ENCODE assay signal across 11 mouse cellular contexts in the genomic region with DNA sequence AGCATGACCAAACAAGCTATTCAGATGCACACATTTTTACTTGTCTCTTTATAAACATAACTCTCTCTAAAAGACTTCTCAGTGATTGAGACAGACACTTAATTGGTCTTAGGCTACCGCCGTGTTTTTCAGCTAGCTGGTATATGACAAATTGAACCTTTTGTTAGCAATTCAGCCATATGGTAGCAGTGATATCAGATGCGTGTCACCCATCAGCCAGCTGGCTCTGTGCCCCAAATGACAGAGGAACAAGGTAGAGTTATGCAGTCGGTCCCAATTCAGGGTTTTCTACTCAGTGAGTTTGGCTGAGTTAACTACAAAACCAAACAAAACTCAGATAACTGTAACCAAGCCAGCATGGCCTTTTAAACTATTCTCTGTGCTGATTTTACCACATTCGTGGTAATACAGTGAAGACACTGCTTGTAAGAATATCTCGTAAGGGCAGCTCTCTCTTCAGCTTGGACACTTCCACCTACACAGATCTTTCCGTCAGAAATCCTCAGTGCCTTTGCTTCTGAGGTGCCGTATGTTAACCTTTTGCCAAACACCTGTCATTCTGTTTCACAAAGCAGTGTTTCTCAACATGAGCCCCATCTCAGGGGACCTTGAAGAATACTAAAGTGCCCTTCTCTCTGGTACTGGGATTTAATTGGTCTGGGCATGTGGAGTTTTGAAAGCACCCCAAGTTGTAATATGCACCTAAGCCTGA.
DNase-seq lines count a peak whose midpoint lies in the region; ATAC-seq and TF ChIP-seq lines count a peak whose summit lies in the region.
"Had no signal": no experiment of that assay in that cellular context is flagged by ENCODE, and none has a peak within 500 bp of the region (broad histone marks: within the 10 kb centered on the region; RNA-seq: fewer than 3 reads in every experiment).

No protein-coding gene starts in this region.

- H3K27ac ChIP-seq in midbrain, postnatal 0 days (ENCODE audit: low read depth, low read length): no peak overlapping the region
- H3K27ac ChIP-seq in midbrain, embryonic 15.5 days: no peak overlapping the region
- peak overlapping the region; percentile 56 for H3K27ac ChIP-seq in forebrain, embryonic 16.5 days (ENCODE audit: low read length)
- H3K27ac ChIP-seq in left cerebral cortex, adult 2 months: no peak overlapping the region
- H3K27ac ChIP-seq: liver, embryonic 12.5 days had no signal

- H3K9ac ChIP-seq in midbrain, postnatal 0 days (replicated peaks; ENCODE audit: low read length, poor library complexity, severe bottlenecking): no peak overlapping the region
- H3K9ac ChIP-seq in midbrain, embryonic 15.5 days: no peak overlapping the region
- no peak overlapping the region for H3K9ac ChIP-seq in forebrain, embryonic 16.5 days (replicated peaks; ENCODE audit: low read depth, low read length)
- H3K9ac ChIP-seq: liver, embryonic 12.5 days had no signal

- no peaks in the 10 kb centered on the region for H3K4me1 ChIP-seq in midbrain, postnatal 0 days (ENCODE audit: insufficient read depth, low read length)
- H3K4me1 ChIP-seq in midbrain, embryonic 15.5 days: no peaks in the 10 kb centered on the region
- H3K4me1 ChIP-seq in forebrain, embryonic 16.5 days (replicated peaks; ENCODE audit: control insufficient read depth, insufficient read depth, low read length): peaks cover 14% of the 10 kb centered on the region

- intact Hi-C loops in left cerebral cortex, adult 2 months (cut with DNase I): no loop called here

- ATAC-seq in midbrain, postnatal 0 days (ENCODE audit: low FRiP score): no peak
- ATAC-seq in midbrain, embryonic 15.5 days (replicated peaks): no peak
- peak; percentile 83 for ATAC-seq in forebrain, embryonic 16.5 days
- ATAC-seq: liver, embryonic 12.5 days had no signal

- no peak for TF ChIP-seq CTCF in midbrain, postnatal 0 days (IDR thresholded peaks at IDR 0.05)
- TF ChIP-seq CTCF in left cerebral cortex, adult 2 months (IDR thresholded peaks at IDR 0.05): no peak

- no peak overlapping the region for H3K4me3 ChIP-seq in midbrain, postnatal 0 days (ENCODE audit: low read depth, low read length)
- no peak overlapping the region for H3K4me3 ChIP-seq in midbrain, embryonic 15.5 days
- no peak overlapping the region for H3K4me3 ChIP-seq in forebrain, embryonic 16.5 days (replicated peaks; ENCODE audit: low read length)
- H3K4me3 ChIP-seq in left cerebral cortex, adult 2 months: no peak overlapping the region
- H3K4me3 ChIP-seq: liver, embryonic 12.5 days had no signal

- 67% methylated on average over 8 of the region's 8 CpGs for WGBS in midbrain, postnatal 0 days
- 63% methylated on average over 8 of the region's 8 CpGs for WGBS in midbrain, embryonic 15.5 days
- WGBS in forebrain, embryonic 16.5 days: 29% methylated on average over 8 of the region's 8 CpGs

- H3K27me3 ChIP-seq in midbrain, postnatal 0 days (ENCODE audit: insufficient read depth, low read length): no peaks in the 10 kb centered on the region
- no peaks in the 10 kb centered on the region for H3K27me3 ChIP-seq in midbrain, embryonic 15.5 days (replicated peaks)
- no peaks in the 10 kb centered on the region for H3K27me3 ChIP-seq in forebrain, embryonic 16.5 days (replicated peaks; ENCODE audit: control insufficient read depth, insufficient read depth, low read length)
- H3K27me3 ChIP-seq: liver, embryonic 12.5 days had no signal

- no peaks in the 10 kb centered on the region for H3K36me3 ChIP-seq in midbrain, postnatal 0 days (ENCODE audit: insufficient read depth, low read length)
- no peaks in the 10 kb centered on the region for H3K36me3 ChIP-seq in midbrain, embryonic 15.5 days (replicated peaks)
- no peaks in the 10 kb centered on the region for H3K36me3 ChIP-seq in forebrain, embryonic 16.5 days (ENCODE audit: control insufficient read depth, insufficient read depth)
- H3K36me3 ChIP-seq: liver, embryonic 12.5 days had no signal

- DNase-seq in midbrain, postnatal 0 days (ENCODE audit: low spot score): peak; percentile 66
- DNase-seq in cerebellum, adult 8-10 months: peak; percentile 89
- no peak for DNase-seq in ovary, adult 18-20 months (ENCODE audit: low spot score)
- no peak for DNase-seq in ovary, postnatal 10 days (ENCODE audit: low spot score)
- DNase-seq in left cerebral cortex, adult 2 months (ENCODE audit: extremely low spot score in 1 of 2, low spot score in 2 of 2): no peak
- DNase-seq: heart, postnatal 10 days; kidney, adult 9 months; thymus, postnatal 14 days had no signal

- H3K4me2 ChIP-seq in midbrain, postnatal 0 days (ENCODE audit: low read depth, low read length, poor library complexity, severe bottlenecking): no peak overlapping the region
- no peak overlapping the region for H3K4me2 ChIP-seq in midbrain, embryonic 15.5 days
- H3K4me2 ChIP-seq in forebrain, embryonic 16.5 days (ENCODE audit: low read length): no peak overlapping the region
- H3K4me2 ChIP-seq: liver, embryonic 12.5 days had no signal

- no peaks in the 10 kb centered on the region for H3K9me3 ChIP-seq in midbrain, postnatal 0 days (ENCODE audit: low read length)
- H3K9me3 ChIP-seq in midbrain, embryonic 15.5 days: no peaks in the 10 kb centered on the region
- H3K9me3 ChIP-seq in forebrain, embryonic 16.5 days (ENCODE audit: control insufficient read depth, low read length): no peaks in the 10 kb centered on the region
- H3K9me3 ChIP-seq: liver, embryonic 12.5 days had no signal

Comparison
In these comparisons a context has a peak if more than half of its experiments do, and no peak if none do; other contexts are left out.
1. DNase-seq: peak in midbrain, postnatal 0 days (single experiment) and cerebellum, adult 8-10 months (single experiment); none in ovary, adult 18-20 months (single experiment), ovary, postnatal 10 days (single experiment) and left cerebral cortex, adult 2 months (0 of 2).